Mouse (Mus musculus) liver, embryonic 16.5 days (tissue): Measurements from ENCODE around the gene Slc13a2. TPM values are rescaled to one million over a fixed set of nuclear protein-coding genes. Genes with fewer than 3 reads are reported as not detected.

Experiments used
- ATAC-seq: fragments of 200-750 bp; cut with Nextera tagmentation; 2 replicates; pipeline ENCODE4 v1.8.0; 2017; ENCODE audit warnings: low read depth, mild to moderate bottlenecking, moderate number of reproducible peaks, moderate library complexity
- H3K27ac ChIP-seq: fragments of 300-500 bp; sonication (generic); 2 replicates; pipeline ENCODE4 v1.5.1; 2014; ENCODE audit warnings: mild to moderate bottlenecking, low read length
- H3K27me3 ChIP-seq: fragments of 300-500 bp; sonication (generic); 2 replicates; pipeline ENCODE4 v1.6.1; 2014; ENCODE audit warnings: low read depth, low read length, mixed read lengths; ENCODE audit not compliant: control insufficient read depth, insufficient read depth
- H3K36me3 ChIP-seq: fragments of 300-500 bp; sonication (generic); 2 replicates; pipeline ENCODE4 v1.6.1; 2014; ENCODE audit warnings: mild to moderate bottlenecking; ENCODE audit not compliant: control insufficient read depth, insufficient read depth
- H3K4me1 ChIP-seq: fragments of 300-500 bp; sonication (generic); 2 replicates; pipeline ENCODE4 v1.6.1; 2014; ENCODE audit warnings: low read depth, low read length, mixed read lengths; ENCODE audit not compliant: control insufficient read depth
- H3K4me2 ChIP-seq: fragments of 300-500 bp; sonication (generic); 2 replicates; pipeline ENCODE4 v1.6.1; 2014; ENCODE audit warnings: low read depth, low read length, mixed read lengths
- H3K4me3 ChIP-seq: fragments of 300-500 bp; sonication (generic); 2 replicates; pipeline ENCODE4 v1.5.1; 2014; ENCODE audit warnings: low read depth, mild to moderate bottlenecking, low read length
- H3K9ac ChIP-seq: fragments of 300-500 bp; sonication (generic); 2 replicates; pipeline ENCODE4 v1.6.1; 2014; ENCODE audit warnings: low read depth, low read length
- H3K9me3 ChIP-seq: fragments of 300-500 bp; sonication (generic); replicated peaks from 2 replicates; pipeline ENCODE4 v1.6.1; 2016; ENCODE audit warnings: low read length; ENCODE audit not compliant: control insufficient read depth
- WGBS: fragments of 180-500 bp; shearing (Covaris S2); extraction: QIAGEN DNeasy Blood & Tissue Kit; methylation state at CpG from one replicate; pipeline ENCODE4 v1.1.7; 2014; ENCODE audit not compliant: insufficient replicate concordance; 5-methylcytosine and 5-hydroxymethylcytosine counted together
- polyA plus RNA-seq: library from polyadenylated mRNA; unstranded; fragments of >200 nt; fragmentation: Nextera tagmentation; extraction: Ambion mirVana; gene quantifications from 2 replicates; pipeline ENCODE4 v1.2.1, GENCODE M21; 2015

The Slc13a2 gene
- polyA plus RNA-seq, 1 experiment from 2014 or later: 0.07 TPM

GRCm38 (mm10) chr11:78358330-78359007, 63.5 kb downstream of the Slc13a2 start:
- H3K9me3 ChIP-seq: no peaks in the 10 kb centered on the region
- H3K27me3 ChIP-seq: no peaks in the 10 kb centered on the region
- no peak overlapping the region for H3K4me2 ChIP-seq
- WGBS: 22% methylated on average over 22 of the region's 22 CpGs
- peaks cover 6% of the 10 kb centered on the region for H3K4me1 ChIP-seq
- H3K27ac ChIP-seq: no peak overlapping the region
- H3K9ac ChIP-seq: no peak overlapping the region
- no peak overlapping the region for H3K4me3 ChIP-seq
- ATAC-seq: no peak
- H3K36me3 ChIP-seq: no peaks in the 10 kb centered on the region

- no peak for ATAC-seq
- Histone ChIP-seq H3K27me3 (no peaks in the 10 kb centered on the region), H3K27ac (no peak overlapping the region), H3K36me3 (no peaks in the 10 kb centered on the region), H3K9ac (no peak overlapping the region), H3K4me1 (peaks cover 6% of the 10 kb centered on the region), H3K4me2 (no peak overlapping the region), H3K9me3 (no peaks in the 10 kb centered on the region), H3K4me3 (no peak overlapping the region)
- WGBS: 25% methylated on average over 4 of the region's 4 CpGs
Observed at GRCm38 (mm10) chr11:78355471-78356238, 66.4 kb downstream of the Slc13a2 start.

- no peak overlapping the region for H3K4me2 ChIP-seq
- no peak for ATAC-seq
- peaks cover under 1% of the 10 kb centered on the region for H3K4me1 ChIP-seq
- H3K27ac ChIP-seq: no peak overlapping the region
- H3K9me3 ChIP-seq: no peaks in the 10 kb centered on the region
- H3K36me3 ChIP-seq: no peaks in the 10 kb centered on the region
- no peaks in the 10 kb centered on the region for H3K27me3 ChIP-seq
- H3K9ac ChIP-seq: no peak overlapping the region
- H3K4me3 ChIP-seq: no peak overlapping the region
- 49% methylated on average over 6 of the region's 6 CpGs for whole genome bisulfite sequencing
Observed at GRCm38 (mm10) chr11:78354905-78355304, 67.1 kb downstream of the Slc13a2 start.

- no peaks in the 10 kb centered on the region for H3K27me3 ChIP-seq
- no peaks in the 10 kb centered on the region for H3K9me3 ChIP-seq
- H3K36me3 ChIP-seq: peaks cover 5% of the 10 kb centered on the region; the same call in 1 of the 2 replicates
- H3K27ac ChIP-seq: no peak overlapping the region
- 41% methylated on average over 1 of the region's 1 CpGs for WGBS
- no peak overlapping the region for H3K4me3 ChIP-seq
- peaks cover 18% of the 10 kb centered on the region for H3K4me1 ChIP-seq
- H3K4me2 ChIP-seq: no peak overlapping the region
- no peak overlapping the region for H3K9ac ChIP-seq
- no peak for ATAC-seq
Observed at GRCm38 (mm10) chr11:78353081-78353480, 68.9 kb downstream of the Slc13a2 start.

- WGBS: 58% methylated on average over 4 of the region's 4 CpGs
- ATAC-seq: peak; percentile 59
- Histone ChIP-seq H3K4me3 (no peak overlapping the region), H3K9ac (no peak overlapping the region), H3K36me3 (peaks cover 5% of the 10 kb centered on the region; the same call in 1 of the 2 replicates), H3K9me3 (no peaks in the 10 kb centered on the region), H3K4me1 (peaks cover 51% of the 10 kb centered on the region), H3K4me2 (no peak overlapping the region), H3K27ac (peak overlapping the region; percentile 80), H3K27me3 (no peaks in the 10 kb centered on the region)
Observed at GRCm38 (mm10) chr11:78349441-78350358, 72.3 kb downstream of the Slc13a2 start.

GRCm38 (mm10) chr11:78348474-78348873, 73.5 kb downstream of the Slc13a2 start:
- 58% methylated on average over 7 of the region's 7 CpGs for WGBS
- no peak for ATAC-seq
- H3K4me2 ChIP-seq: no peak overlapping the region
- H3K4me1 ChIP-seq: peaks cover 63% of the 10 kb centered on the region
- H3K9me3 ChIP-seq: no peaks in the 10 kb centered on the region
- no peak overlapping the region for H3K4me3 ChIP-seq
- H3K27me3 ChIP-seq: no peaks in the 10 kb centered on the region
- peaks cover 5% of the 10 kb centered on the region; the same call in 1 of the 2 replicates for H3K36me3 ChIP-seq
- peak overlapping the region; percentile 35 for H3K27ac ChIP-seq
- 0 out of 2 replicates have a peak overlapping the region, but pooled peaks have one; percentile 5 for H3K9ac ChIP-seq

- no peak for ATAC-seq
Observed at GRCm38 (mm10) chr11:78347908-78348307, 74.1 kb downstream of the Slc13a2 start.

More at GRCm38 (mm10) chr11:78347908-78348307, 74.1 kb downstream of the Slc13a2 start:
- H3K36me3 ChIP-seq: peaks cover 5% of the 10 kb centered on the region; the same call in 1 of the 2 replicates
- H3K4me2 ChIP-seq: no peak overlapping the region
- peak overlapping the region; percentile 54; the same call in 1 of the 2 replicates for H3K27ac ChIP-seq
- H3K4me3 ChIP-seq: no peak overlapping the region
- H3K9me3 ChIP-seq: no peaks in the 10 kb centered on the region
- H3K4me1 ChIP-seq: peaks cover 67% of the 10 kb centered on the region
- WGBS: 72% methylated on average over 9 of the region's 9 CpGs
- H3K27me3 ChIP-seq: no peaks in the 10 kb centered on the region
- no peak overlapping the region for H3K9ac ChIP-seq
